Mouse (Mus musculus): ENCODE data around the gene Exoc2.

Exoc2 gene

GRCm38 (mm10) chr13:30777678-30778179 is 196.2 kb downstream of the Exoc2 start:
- DNase-seq (ENCODE audit: low read depth) = no peak

DNA sequence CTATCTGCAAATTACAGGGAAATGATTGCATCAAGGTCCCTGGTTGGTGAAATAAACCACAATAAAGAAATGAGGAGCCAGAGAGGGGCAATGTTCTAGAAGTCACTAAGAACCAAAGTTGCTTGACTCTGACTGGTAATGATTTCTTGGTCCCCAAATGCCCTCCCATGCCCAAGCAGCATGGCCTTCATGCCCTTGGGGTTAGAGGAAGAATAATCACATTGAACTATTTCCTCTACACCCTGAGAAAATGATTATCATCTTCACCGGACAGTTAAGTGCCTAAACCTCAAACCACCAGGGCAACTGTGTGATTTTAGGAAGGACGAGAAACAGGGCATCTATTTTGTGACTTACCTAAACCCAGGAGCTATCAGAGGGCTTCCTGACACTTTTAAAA is 197.9 kb downstream of the Exoc2 start:
- peak; percentile 50 for DNase-seq (ENCODE audit: low read depth)

DNA sequence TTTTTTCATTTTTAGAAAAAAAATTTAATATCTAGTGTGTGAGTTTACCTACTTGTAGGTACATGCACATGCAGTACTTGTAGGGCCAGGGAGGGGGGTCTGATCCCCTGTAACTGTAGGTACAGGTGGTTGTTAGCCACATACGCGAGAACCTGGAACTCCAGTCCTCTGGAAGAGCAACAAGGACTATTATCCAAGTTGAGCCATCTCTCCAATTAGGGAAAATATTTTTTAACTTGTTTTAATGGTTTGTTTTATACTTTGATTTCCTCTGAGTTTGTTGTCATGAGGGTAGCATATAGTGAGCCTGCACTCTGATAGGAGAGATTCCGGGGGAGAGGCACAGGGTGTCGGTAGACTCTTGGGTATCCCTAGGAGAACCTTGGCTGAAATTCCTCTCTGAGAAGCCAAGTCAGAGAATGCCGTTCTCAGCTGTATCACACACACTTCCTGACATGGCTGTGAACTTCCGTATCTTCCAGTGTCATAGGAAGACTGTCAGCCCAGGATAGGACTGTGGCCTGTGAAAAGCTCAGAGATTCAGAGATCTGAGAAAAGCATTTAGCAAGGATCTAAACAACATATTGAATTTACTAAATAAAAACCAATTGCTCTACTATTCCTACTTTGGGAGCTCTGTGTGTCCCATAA is 206.3 kb downstream of the Exoc2 start:
- no peak for DNase-seq (ENCODE audit: low read depth)

DNA sequence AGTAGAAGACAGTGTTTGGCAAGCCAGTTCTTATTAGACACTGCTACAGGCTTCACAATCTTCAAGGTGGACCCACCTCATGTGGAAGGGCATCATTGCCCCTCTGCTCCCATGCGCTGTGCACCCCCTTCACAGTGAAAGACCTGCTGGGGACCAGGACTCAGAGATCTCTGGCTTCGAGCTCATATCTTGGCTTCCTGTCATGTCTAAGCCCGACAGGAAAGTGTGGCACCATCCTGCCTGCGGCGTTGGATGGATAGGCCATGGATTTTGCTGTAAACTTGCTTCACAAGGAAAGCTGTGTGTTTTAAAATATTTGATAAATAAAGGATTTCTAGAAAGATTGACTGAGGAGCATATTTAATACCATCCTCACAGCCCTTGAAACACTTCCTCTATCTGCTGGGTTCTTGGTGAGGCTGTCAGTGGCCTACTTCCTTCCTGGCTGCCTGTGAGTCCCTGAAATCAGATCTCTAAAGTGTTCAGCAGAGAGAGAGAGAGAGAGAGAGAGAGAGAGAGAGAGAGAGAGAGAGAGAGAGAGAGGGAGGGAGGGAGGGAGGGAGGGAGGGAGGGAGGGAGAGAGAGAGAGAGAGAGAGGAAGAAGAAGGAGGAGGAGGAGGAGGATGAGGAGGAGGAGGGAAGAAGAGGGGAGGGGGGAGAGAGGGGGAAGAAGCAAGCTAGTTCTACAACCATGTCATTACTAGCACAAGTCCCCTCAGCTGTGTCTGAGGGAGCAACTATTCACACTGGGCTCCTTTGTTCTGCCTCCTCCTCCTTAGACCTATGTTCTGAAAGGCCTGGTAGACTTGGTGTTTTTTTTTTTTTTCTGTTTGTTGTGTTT is 207.0 kb downstream of the Exoc2 start:
- peak; percentile 48 for DNase-seq (ENCODE audit: low read depth)

- DNase-seq (ENCODE audit: low read depth) = no peak
Observed at GRCm38 (mm10) chr13:30765906-30766305, 208.0 kb downstream of the Exoc2 start.

DNA sequence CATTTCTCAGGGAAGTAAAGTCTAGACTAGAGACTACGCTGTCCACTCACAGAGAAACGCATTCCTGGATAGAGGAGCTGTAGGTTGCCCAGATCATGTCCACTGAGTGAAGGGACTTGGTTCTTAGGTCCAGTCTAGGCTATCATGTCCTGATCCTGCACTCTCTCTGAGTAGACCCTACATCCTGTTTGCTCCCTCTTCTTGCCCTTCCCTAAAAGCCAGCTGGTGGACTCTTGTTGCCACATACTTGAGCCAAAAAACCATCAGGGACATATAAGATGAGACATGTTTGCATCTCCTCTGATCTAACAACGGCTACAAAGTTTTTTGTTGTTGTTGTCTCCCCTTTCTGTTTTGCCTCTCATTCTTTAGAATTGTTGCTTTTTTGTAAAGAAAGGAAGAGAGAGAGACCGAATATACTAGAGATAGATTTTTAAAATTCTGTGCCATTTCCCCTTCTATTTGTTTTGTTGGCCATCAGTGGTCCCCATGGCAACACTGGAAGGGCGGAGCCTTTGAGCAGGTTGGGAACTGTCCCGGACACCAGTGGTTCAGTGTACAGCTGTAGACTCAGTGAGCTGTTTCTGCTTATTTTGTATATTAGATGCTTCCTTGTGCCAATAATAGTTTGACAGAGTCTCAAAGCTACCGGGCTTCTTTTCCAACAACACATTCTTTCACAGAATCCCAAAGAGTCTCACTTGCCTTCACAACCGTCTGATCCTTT is 209.7 kb downstream of the Exoc2 start:
- DNase-seq (ENCODE audit: low read depth) = no peak

All from 416B (cell line).